Mouse (Mus musculus): ENCODE measurements around the gene Coa6. TPM values are rescaled to one million over a fixed set of nuclear protein-coding genes. Genes with fewer than 3 reads are reported as not detected.

Gene Coa6
- polyA plus RNA-seq, 1 experiment from 2014 or later, result 55.9 TPM

Other genes with a start within 250 kb of the Coa6 start
- gene Slc35f3, start 124.0 kb upstream of the Coa6 start, polyA plus RNA-seq (2015; fragmentation: Nextera tagmentation; extraction: Ambion mirVana), result 4.0 and 5.3 TPM in 2 replicates
- gene Tarbp1, start 52.5 kb downstream of the Coa6 start, polyA plus RNA-seq (2015; fragmentation: Nextera tagmentation; extraction: Ambion mirVana), result 1.2 and 1.5 TPM in 2 replicates
- gene Irf2bp2, start 171.5 kb downstream of the Coa6 start, polyA plus RNA-seq (2015; fragmentation: Nextera tagmentation; extraction: Ambion mirVana), result 8.0 and 8.2 TPM in 2 replicates

All from hindbrain, embryonic 16.5 days (tissue).